In the genomic region with DNA sequence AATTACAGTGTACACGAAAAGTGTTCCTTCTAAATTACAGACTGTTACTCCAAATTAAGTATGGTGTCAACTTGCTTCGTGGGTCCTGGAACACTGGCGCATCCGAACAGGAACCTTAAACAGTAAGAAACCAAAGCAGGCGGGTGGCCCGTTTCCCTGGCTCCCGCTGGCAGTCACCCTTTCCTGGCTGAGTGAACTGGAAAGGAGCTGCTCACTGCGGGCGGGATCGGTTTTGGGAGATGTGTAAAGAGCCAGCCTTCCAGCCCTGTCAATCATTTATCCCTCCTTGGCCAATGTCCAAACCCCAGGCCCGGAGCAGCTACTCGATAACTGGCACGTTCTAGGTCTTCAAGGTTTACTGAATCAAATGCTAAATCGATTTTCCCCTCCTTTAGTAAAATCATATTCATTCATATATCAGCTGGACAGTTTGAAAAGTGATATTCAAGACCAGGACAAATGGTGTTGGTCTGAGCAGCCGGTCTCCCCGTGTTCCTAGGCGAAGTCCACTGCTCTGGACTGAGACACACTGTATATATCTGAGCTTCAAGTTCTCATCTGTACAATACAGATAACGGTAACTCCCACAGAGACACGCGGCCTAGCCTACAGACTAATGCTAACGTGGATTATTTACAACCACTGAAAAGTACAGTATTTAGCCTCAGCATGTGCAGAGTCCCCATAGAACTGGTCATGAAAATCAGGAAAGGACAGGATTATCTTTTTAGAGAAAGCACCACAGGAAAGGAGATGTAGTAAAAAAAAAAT, we compare ENCODE assay signal across 12 mouse cellular contexts. TPM values are rescaled to one million over a fixed set of nuclear protein-coding genes. Genes with fewer than 3 reads are reported as not detected.
DNase-seq lines count a peak whose midpoint lies in the region; ATAC-seq and TF ChIP-seq lines count a peak whose summit lies in the region.
"Had no signal": no experiment of that assay in that cellular context is flagged by ENCODE, and none has a peak within 500 bp of the region (broad histone marks: within the 10 kb centered on the region; RNA-seq: fewer than 3 reads in every experiment).

No protein-coding gene starts in this region.

- intact Hi-C loops in heart, adult 2 months (cut with DNase I), result loop anchor here (10.0 kb wide), 1 partner anchor 210 kb away; no protein-coding TSS in a partner anchor

- ATAC-seq in heart, embryonic 15.5 days (replicated peaks; ENCODE audit: insufficient number of reproducible peaks, insufficient read depth, low FRiP score, low read depth), result no peak
- ATAC-seq in liver, postnatal 0 days, result peak; percentile 82

- H3K27me3 ChIP-seq in heart, embryonic 15.5 days, result no peaks in the 10 kb centered on the region
- H3K27me3 ChIP-seq in heart, adult 2 months (ENCODE audit: control insufficient read depth, insufficient read depth, low read length), result no peaks in the 10 kb centered on the region
- H3K27me3 ChIP-seq in liver, postnatal 0 days (ENCODE audit: insufficient read depth, low read length), result no peaks in the 10 kb centered on the region
- H3K27me3 ChIP-seq: forebrain, embryonic 12.5 days; neural tube, embryonic 12.5 days; Patski had no signal

- H3K36me3 ChIP-seq in heart, embryonic 15.5 days, result 0 out of 2 replicates have a peak, but pooled peaks cover under 1% of the 10 kb centered on the region
- no peaks in the 10 kb centered on the region for H3K36me3 ChIP-seq in heart, adult 2 months (ENCODE audit: control insufficient read depth, insufficient read depth, low read length)
- no peaks in the 10 kb centered on the region for H3K36me3 ChIP-seq in liver, postnatal 0 days (replicated peaks; ENCODE audit: insufficient read depth, low read length)

- no peaks in the 10 kb centered on the region for H3K79me2 ChIP-seq in heart, adult 2 months (replicated peaks; ENCODE audit: control insufficient read depth, insufficient read depth, low read length)

- no peak for TF ChIP-seq POLR2A in heart, adult 2 months (IDR thresholded peaks at IDR 0.05; ENCODE audit: insufficient read depth, low read depth, low read length)

- 67% methylated on average over 21 of the region's 21 CpGs for WGBS in heart, embryonic 15.5 days
- 80% methylated on average over 21 of the region's 21 CpGs for WGBS in heart, adult 2 months
- WGBS in liver, postnatal 0 days (ENCODE audit: insufficient replicate concordance), result 46% methylated on average over 21 of the region's 21 CpGs

- H3K9ac ChIP-seq in heart, embryonic 15.5 days, result no peak overlapping the region
- H3K9ac ChIP-seq in heart, adult 2 months (ENCODE audit: low read depth, low read length), result no peak overlapping the region
- peak overlapping the region; percentile 83; the same call in 1 of the 2 replicates for H3K9ac ChIP-seq in liver, postnatal 0 days (replicated peaks)
- H3K9ac ChIP-seq: forebrain, embryonic 12.5 days; neural tube, embryonic 12.5 days had no signal

- no peak for TF ChIP-seq CTCF in heart, adult 2 months (IDR thresholded peaks at IDR 0.05)
- no peak for TF ChIP-seq CTCF in liver, postnatal 0 days (IDR thresholded peaks at IDR 0.05; ENCODE audit: low read depth)

- H3K4me1 ChIP-seq in heart, embryonic 15.5 days (replicated peaks), result peaks cover 24% of the 10 kb centered on the region
- peaks cover 3% of the 10 kb centered on the region for H3K4me1 ChIP-seq in heart, adult 2 months (ENCODE audit: control insufficient read depth, insufficient read depth, low read length)
- peaks cover 32% of the 10 kb centered on the region for H3K4me1 ChIP-seq in liver, postnatal 0 days (ENCODE audit: insufficient read depth)

- peak overlapping the region; percentile 21; the same call in 1 of the 2 replicates for H3K4me2 ChIP-seq in heart, embryonic 15.5 days
- H3K4me2 ChIP-seq in liver, postnatal 0 days (ENCODE audit: low read depth, low read length), result peak overlapping the region; percentile 100

- H3K9me3 ChIP-seq in heart, embryonic 15.5 days (replicated peaks), result no peaks in the 10 kb centered on the region
- no peaks in the 10 kb centered on the region for H3K9me3 ChIP-seq in liver, postnatal 0 days (ENCODE audit: low read length)
- H3K9me3 ChIP-seq: forebrain, embryonic 12.5 days; neural tube, embryonic 12.5 days had no signal

- no peak overlapping the region for H3K4me3 ChIP-seq in heart, embryonic 15.5 days
- H3K4me3 ChIP-seq in heart, adult 2 months, result no peak overlapping the region
- peak overlapping the region; percentile 79 for H3K4me3 ChIP-seq in liver, postnatal 0 days (ENCODE audit: low read depth, low read length)
- H3K4me3 ChIP-seq: forebrain, embryonic 12.5 days; neural tube, embryonic 12.5 days had no signal

- TF ChIP-seq EP300 in heart, adult 2 months (IDR thresholded peaks at IDR 0.05; ENCODE audit: insufficient read depth, low read depth, low read length), result no peak
- TF ChIP-seq EP300 in liver, postnatal 0 days (IDR thresholded peaks at IDR 0.05; ENCODE audit: low read depth), result peak; percentile 88

- H3K27ac ChIP-seq in heart, embryonic 15.5 days, result no peak overlapping the region
- H3K27ac ChIP-seq in heart, adult 2 months, result no peak overlapping the region
- peak overlapping the region; percentile 75 for H3K27ac ChIP-seq in liver, postnatal 0 days (ENCODE audit: low read depth)
- H3K27ac ChIP-seq: forebrain, embryonic 12.5 days; neural tube, embryonic 12.5 days had no signal

- no peak for DNase-seq in heart, adult 2 months
- peak; percentile 48 for DNase-seq in c-Kit-positive CD71-positive TER-119-negative erythroid progenitor cells, embryonic 14.5 days (ENCODE audit: low read depth)
- DNase-seq in kidney, adult 8-10 months, result peak; percentile 81 to 87
- DNase-seq in liver, postnatal 0 days, result peak; percentile 81
- DNase-seq in adrenal gland, postnatal 4 days (ENCODE audit: low spot score in 2 of 2), result no peak
- no peak for DNase-seq in lung, postnatal 36 days
- DNase-seq in cerebellum, adult 9-11 months, result no peak
- DNase-seq: cerebellum, adult 9-10 months had no signal

RNA-seq across cellular contexts. Expression of gene Bag2, which starts 2.4 kb away (rescaled TPM):
- 74.3 and 76.3 TPM in 2 replicates for polyA plus RNA-seq in heart, embryonic 15.5 days (2015; fragmentation: Nextera tagmentation; extraction: Ambion mirVana)
- total RNA-seq in heart, adult 2 months (2021), result 10 to 100 TPM; 30.7 to 35.3 TPM
- 49.1 and 54.5 TPM in 2 replicates for polyA plus RNA-seq in heart, adult 2 months (2012; rRNA removed)
- polyA plus RNA-seq in liver, postnatal 0 days (2015; fragmentation: Nextera tagmentation; extraction: Ambion mirVana), result 12.8 and 16.0 TPM in 2 replicates
- total RNA-seq in adrenal gland, postnatal 4 days (2021), result 10 to 100 TPM; 22.3 to 25.7 TPM

RNA-seq across cellular contexts. Expression of gene Rab23, which starts 35.5 kb away (rescaled TPM):
- 13.6 and 14.7 TPM in 2 replicates for polyA plus RNA-seq in heart, embryonic 15.5 days (2015; fragmentation: Nextera tagmentation; extraction: Ambion mirVana)
- total RNA-seq in heart, adult 2 months (2021), result 10 to 100 TPM in 1 of 2 experiments, 1 to 10 TPM in 1; 8.1 to 10.6 TPM
- 5.3 and 8.2 TPM in 2 replicates for polyA plus RNA-seq in heart, adult 2 months (2012; rRNA removed)
- 2.3 and 2.8 TPM in 2 replicates for polyA plus RNA-seq in liver, postnatal 0 days (2015; fragmentation: Nextera tagmentation; extraction: Ambion mirVana)
- total RNA-seq in adrenal gland, postnatal 4 days (2021), result 10 to 100 TPM; 20.1 to 23.2 TPM

RNA-seq across cellular contexts. Expression of gene Zfp451, which starts 59.2 kb away (rescaled TPM):
- 11.8 and 14.6 TPM in 2 replicates for polyA plus RNA-seq in heart, embryonic 15.5 days (2015; fragmentation: Nextera tagmentation; extraction: Ambion mirVana)
- total RNA-seq in heart, adult 2 months (2021), result 10 to 100 TPM; 12.8 to 13.7 TPM
- 3.6 and 7.8 TPM in 2 replicates for polyA plus RNA-seq in heart, adult 2 months (2012; rRNA removed)
- polyA plus RNA-seq in liver, postnatal 0 days (2015; fragmentation: Nextera tagmentation; extraction: Ambion mirVana), result 3.8 and 4.4 TPM in 2 replicates
- total RNA-seq in adrenal gland, postnatal 4 days (2021), result 10 to 100 TPM; 45.7 to 46.4 TPM

Comparison
In these comparisons a context has a peak if more than half of its experiments do, and no peak if none do; other contexts are left out.
1. DNase-seq: peak in c-Kit-positive CD71-positive TER-119-negative erythroid progenitor cells, embryonic 14.5 days (single experiment), kidney, adult 8-10 months (2 of 2) and liver, postnatal 0 days (single experiment); none in heart, adult 2 months (0 of 2), adrenal gland, postnatal 4 days (0 of 2), lung, postnatal 36 days (single experiment) and cerebellum, adult 9-11 months (single experiment).